Mouse (Mus musculus) left cerebral cortex, postnatal 36 days (tissue): ENCODE results near the gene Synpo2. TPM values are rescaled to one million over a fixed set of nuclear protein-coding genes. Genes with fewer than 3 reads are reported as not detected.

Source experiments
- DNase-seq, 2 experiments: peaks; one replicate each; pipeline ENCODE4 v3.0.0; 2021 to 2022; ENCODE audit warnings: low spot score in 2 of 2, mixed read lengths in 1 of 2
- intact Hi-C: fragments of 180-260 bp; cut with DNase I; formaldehyde crosslinking; loops from one replicate; pipeline ENCODE4 v1.15.1; 2025
- total RNA-seq, 2 experiments: library from RNA; stranded (reverse); gene quantifications; 2 replicates each; pipeline ENCODE4 v1.2.3; 2021

Gene Synpo2
- total RNA-seq, 2 experiments from 2014 or later = 2.9 to 3.2 TPM

DNA sequence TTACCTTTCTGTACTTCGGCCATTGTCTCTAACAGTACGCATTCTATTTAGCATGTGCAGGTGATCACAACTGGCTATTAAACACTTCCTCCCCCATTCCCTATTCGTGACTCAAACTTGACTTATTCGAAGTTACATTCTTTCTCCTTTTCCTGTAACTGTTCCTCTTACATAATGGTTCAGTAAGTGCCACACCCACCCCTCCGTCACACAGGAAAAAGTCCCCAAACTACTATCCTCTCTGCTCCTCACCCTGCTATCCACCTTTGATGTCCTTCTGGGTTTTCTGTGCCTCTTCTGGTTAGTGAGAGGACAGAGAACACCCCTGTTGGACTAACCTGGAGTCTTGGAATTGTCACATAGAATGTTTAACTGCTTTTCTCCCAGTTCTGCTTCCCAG is 28.6 kb downstream of the Synpo2 start:
- intact Hi-C loops = no loop called here
- no peak for DNase-seq

DNA sequence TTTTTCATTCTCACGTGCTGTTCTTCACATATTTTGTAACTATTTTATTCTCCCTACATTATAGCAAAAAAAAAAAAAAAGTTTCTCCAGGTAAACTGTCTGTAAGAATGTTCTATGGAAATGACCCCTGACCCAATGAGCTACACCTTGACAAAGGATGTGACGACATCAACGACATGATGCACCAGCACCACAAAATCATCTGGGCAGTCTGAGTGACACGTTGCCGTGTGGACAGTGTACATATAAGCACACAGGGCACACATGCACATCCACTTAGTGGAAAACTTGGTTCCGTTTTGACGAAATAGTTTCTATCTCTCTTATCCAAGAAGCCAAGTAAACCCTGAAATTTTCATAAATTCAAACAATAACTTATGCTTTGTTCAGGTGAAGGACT is 30.5 kb downstream of the Synpo2 start:
- DNase-seq = no peak
- intact Hi-C loops = no loop called here

DNA sequence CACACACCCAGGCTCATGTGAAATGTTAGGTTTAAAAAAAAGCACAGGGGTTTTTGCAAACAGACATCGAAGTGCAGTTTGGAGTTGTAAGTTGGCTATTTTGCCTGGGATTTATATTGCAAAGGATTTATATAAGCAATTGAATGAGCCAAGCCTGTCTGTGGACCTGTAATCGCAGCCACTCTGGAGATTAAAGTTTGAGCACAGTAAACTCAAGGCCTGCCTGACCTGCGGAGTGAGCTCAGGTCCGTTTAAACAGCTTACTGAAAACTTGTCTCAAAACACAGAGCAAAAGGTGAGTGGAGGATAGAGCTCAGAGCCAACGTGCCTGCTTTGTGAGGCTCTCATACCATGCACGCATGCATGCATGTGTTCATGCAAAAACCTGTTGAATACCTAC is 30.9 kb downstream of the Synpo2 start:
- intact Hi-C loops = no loop called here
- DNase-seq = no peak

DNA sequence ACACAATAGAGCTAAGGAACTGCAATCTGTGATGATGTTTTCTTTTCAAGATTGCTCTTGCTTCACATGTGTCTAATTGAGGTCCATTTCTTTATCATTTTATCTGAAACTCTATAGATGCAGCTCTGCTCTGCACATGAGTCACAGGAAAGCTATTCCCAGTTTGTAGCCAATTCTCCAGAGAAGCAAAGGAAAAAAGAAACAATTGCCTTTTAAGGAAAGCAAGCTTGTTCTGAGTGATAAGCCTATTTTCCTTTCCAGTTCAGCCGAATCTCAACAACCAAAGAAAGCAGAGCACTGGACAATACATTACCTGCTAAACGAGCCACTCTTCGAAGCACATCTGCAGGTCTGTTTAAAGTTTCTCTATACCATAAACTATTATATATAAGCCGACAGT is 31.3 kb downstream of the Synpo2 start:
- intact Hi-C loops = no loop called here
- DNase-seq = no peak

DNA sequence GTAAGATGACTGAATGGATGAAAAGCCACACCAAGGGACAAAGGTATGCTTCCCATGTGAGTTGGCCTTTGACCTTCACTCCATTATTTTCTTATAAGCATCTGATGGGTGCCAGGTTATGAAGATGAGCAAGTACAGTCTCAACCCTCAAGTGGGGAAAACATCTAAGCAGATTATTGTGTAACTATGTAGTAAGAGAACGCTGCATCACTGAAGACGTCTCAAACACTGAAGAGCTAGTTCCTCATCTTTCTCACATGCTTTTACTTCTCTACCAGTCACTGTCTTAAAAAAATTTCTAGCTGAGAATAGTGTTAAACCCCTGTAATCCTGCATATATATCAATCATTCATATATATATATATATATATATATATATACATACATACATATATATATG is 34.2 kb downstream of the Synpo2 start:
- DNase-seq = no peak
- intact Hi-C loops = no loop called here

GRCm38 (mm10) chr3:123193740-123194139 is 42.2 kb downstream of the Synpo2 start:
- no peak for DNase-seq
- intact Hi-C loops = no loop called here

- intact Hi-C loops = no loop called here
- DNase-seq = no peak
Measured at GRCm38 (mm10) chr3:123191602-123192001, 44.3 kb downstream of the Synpo2 start.

GRCm38 (mm10) chr3:123190329-123190728 is 45.6 kb downstream of the Synpo2 start:
- no peak for DNase-seq
- intact Hi-C loops = no loop called here

GRCm38 (mm10) chr3:123189826-123190225 is 46.1 kb downstream of the Synpo2 start:
- no peak for DNase-seq
- intact Hi-C loops = no loop called here

DNA sequence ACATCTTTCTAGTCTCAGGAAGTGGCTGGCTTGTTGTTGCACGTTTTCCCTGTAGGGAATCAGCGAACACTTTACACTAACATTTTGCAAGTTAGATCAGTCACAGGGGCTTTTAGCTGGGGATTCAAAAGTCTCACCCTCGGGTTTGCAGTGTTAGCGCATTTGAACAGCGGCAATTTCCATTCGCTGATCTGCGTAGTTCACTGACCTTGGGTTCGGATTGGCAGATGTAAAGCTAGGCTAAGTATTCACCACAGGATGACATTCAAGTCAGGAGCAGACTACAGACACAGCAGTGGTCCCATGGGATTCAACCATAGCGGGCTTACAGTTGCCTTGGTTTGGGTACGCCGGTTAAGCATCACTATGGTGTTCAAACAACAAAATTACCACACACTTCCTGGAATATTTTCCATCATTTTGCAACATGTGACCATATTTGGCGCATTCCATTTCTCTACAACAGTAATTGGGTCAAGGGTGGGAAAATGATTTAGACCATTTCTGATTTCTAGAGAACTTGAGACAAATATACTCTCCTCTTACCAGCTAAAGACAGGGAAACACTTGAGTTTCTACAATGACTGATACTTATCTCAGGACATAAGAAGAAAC is 47.2 kb downstream of the Synpo2 start:
- no peak for DNase-seq
- intact Hi-C loops = no loop called here

DNA sequence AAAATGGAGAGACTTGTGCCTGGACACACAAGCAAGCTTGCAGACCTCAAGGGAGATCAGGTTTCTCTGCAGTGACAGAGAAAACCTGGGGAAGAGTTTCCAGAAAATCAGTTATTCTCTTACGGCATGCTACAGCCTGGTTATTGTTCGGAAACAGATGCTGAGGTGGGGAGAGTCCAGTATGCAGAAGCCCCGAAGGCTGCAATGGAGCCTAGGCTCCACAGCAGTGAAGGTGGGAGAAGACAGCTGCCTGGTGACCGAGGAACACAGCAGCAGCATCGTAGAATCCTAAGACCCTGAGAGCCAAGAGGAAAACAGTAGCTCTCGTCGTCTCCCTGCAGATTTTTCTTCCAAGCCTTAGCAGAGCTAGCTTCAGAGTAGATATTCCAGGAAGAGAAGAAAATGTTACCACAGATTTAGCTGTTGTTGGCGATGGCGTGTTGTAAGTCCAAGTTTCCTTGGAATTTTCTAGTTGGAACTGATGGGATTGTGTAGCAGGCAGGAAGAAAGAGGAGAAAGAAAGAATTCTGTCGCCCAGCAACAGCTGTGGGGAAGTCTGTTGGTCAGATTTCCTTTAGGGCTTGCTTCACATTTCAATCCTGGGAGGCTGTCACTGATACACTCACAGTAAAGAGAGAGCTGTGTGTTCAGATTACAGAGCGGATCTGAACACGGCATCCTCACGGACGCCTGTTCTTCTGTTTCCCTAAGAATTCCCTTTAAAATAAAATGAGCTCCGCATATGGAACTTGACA is 48.4 kb downstream of the Synpo2 start:
- intact Hi-C loops = no loop called here
- DNase-seq = no peak

DNA sequence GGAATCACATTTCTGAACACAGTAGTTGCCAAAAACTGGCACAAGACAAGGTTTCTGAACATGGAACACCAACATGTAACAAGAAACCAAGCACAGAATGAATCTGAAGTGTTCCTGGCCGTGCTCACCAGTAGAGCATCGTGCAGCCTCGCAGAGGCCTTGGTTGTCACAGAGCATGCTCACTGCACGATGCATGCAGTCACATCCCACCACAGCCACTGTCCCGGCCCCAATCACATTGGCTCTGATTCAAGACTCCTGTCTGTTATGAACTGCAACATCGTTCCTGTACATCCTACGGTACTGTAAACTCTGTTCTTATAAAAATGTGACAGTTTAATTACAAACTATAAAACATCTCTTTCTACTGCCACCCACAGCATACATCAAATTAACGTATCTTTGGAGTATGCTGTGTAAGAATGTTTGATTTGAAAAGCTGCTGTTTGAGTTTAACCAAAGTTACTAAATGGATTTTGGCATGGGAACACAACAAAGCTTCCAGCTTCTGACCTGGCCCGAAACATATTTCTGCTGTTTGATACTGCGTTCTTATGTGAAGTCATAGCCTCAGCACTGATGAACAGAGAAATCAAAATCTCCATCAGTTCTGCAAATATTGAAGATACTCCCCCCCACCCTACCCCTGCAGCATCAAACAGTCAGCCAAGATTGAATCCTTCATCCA is 50.6 kb downstream of the Synpo2 start:
- DNase-seq = no peak
- intact Hi-C loops = no loop called here

GRCm38 (mm10) chr3:123184281-123184680 is 51.7 kb downstream of the Synpo2 start:
- DNase-seq = no peak
- intact Hi-C loops = no loop called here

- intact Hi-C loops = no loop called here
- DNase-seq = no peak
Measured at GRCm38 (mm10) chr3:123179508-123179907, 56.4 kb downstream of the Synpo2 start.

DNA sequence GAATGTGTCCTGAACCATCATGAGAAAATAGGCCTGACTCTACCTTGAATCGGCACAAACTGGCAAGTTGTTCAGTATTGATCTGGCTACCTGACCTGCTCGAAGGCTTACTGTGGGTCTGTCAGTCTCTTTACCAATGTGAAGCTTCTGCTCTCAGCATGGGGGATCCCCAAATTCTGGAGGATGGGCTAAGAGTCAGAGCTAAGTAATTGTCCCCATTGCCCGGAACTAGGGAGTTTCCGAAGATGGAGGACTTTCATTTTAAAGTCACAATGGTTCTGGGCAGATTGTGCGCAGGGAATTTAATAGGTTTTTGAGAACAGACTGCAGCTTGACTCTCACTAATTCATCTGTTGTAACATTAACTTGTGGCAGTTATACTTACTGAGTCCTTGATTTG is 56.9 kb downstream of the Synpo2 start:
- intact Hi-C loops = no loop called here
- no peak for DNase-seq

- no peak for DNase-seq
- intact Hi-C loops = no loop called here
Measured at GRCm38 (mm10) chr3:123178420-123178819, 57.5 kb downstream of the Synpo2 start.

GRCm38 (mm10) chr3:123176366-123177334 is 59.3 kb downstream of the Synpo2 start:
- intact Hi-C loops = no loop called here

GRCm38 (mm10) chr3:123175142-123175541 is 60.8 kb downstream of the Synpo2 start:
- DNase-seq = no peak
- intact Hi-C loops = no loop called here

More at GRCm38 (mm10) chr3:123176366-123177334, 59.3 kb downstream of the Synpo2 start:
- DNase-seq = no peak

DNA sequence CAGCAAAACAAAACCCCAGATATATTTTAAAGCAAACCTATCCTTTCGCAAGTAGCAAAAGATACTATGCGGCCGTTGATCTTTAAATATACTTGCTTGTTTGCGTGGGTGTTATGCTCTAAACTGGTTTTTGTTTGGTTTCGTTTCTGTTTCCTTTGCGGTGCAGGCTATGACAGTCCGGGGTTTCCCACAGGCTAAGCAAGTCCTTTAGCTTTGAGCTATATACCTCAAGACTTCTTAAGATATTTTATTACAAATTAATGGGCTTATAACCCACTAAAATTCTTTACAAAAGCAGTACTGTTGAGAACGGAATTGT is 61.6 kb downstream of the Synpo2 start:
- intact Hi-C loops = no loop called here

More for the DNA sequence above, 61.6 kb downstream of the Synpo2 start:
- no peak for DNase-seq
